Comparison of ENCODE assay signal across 25 mouse cellular contexts in the genomic region with DNA sequence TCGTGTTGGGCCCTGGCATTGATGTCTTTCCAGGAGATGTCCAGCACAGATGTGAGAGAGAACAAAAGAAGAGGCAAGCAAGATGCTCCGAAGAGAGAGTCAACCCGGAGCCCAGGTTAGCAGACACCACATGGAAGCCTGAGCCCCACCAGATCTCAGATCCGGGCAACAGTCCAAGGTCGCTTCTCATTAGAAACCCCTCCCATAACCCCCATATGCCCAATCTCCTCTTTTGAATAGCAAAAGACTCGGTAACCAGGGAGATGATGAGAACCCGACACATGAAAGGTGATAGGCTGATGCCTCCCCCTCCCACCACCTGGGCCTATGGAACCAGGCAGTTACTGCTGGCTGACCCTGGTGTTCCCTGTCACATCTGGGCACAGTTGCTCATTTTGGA.
DNase-seq lines count a peak whose midpoint lies in the region; ATAC-seq and TF ChIP-seq lines count a peak whose summit lies in the region.
"Had no signal": no experiment of that assay in that cellular context is flagged by ENCODE, and none has a peak within 500 bp of the region (broad histone marks: within the 10 kb centered on the region; RNA-seq: fewer than 3 reads in every experiment).

No protein-coding gene starts in this region.

- peaks cover 25% of the 10 kb centered on the region for H3K4me1 ChIP-seq in hindbrain, embryonic 13.5 days (replicated peaks)
- no peaks in the 10 kb centered on the region for H3K4me1 ChIP-seq in hindbrain, embryonic 16.5 days (ENCODE audit: control insufficient read depth, insufficient read depth, low read depth, low read length)
- H3K4me1 ChIP-seq in midbrain, postnatal 0 days (ENCODE audit: insufficient read depth, low read length): peaks cover 6% of the 10 kb centered on the region; the same call in 1 of the 2 replicates
- peaks cover 8% of the 10 kb centered on the region for H3K4me1 ChIP-seq in midbrain, embryonic 11.5 days (ENCODE audit: control insufficient read depth, insufficient read depth, low read length)
- H3K4me1 ChIP-seq: limb, embryonic 13.5 days; liver, embryonic 12.5 days had no signal

- no peaks in the 10 kb centered on the region for H3K36me3 ChIP-seq in hindbrain, embryonic 13.5 days
- H3K36me3 ChIP-seq in hindbrain, embryonic 16.5 days (ENCODE audit: control insufficient read depth, insufficient read depth, low read length): no peaks in the 10 kb centered on the region
- H3K36me3 ChIP-seq in midbrain, postnatal 0 days (ENCODE audit: insufficient read depth, low read length): no peaks in the 10 kb centered on the region
- no peaks in the 10 kb centered on the region for H3K36me3 ChIP-seq in midbrain, embryonic 11.5 days (ENCODE audit: control insufficient read depth, insufficient read depth, low read length)
- H3K36me3 ChIP-seq: limb, embryonic 13.5 days; liver, embryonic 12.5 days had no signal

- H3K9ac ChIP-seq in hindbrain, embryonic 13.5 days: no peak overlapping the region
- H3K9ac ChIP-seq in hindbrain, embryonic 16.5 days (ENCODE audit: low read depth, low read length): no peak overlapping the region
- H3K9ac ChIP-seq in midbrain, postnatal 0 days (replicated peaks; ENCODE audit: low read length, poor library complexity, severe bottlenecking): no peak overlapping the region
- H3K9ac ChIP-seq in midbrain, embryonic 11.5 days (ENCODE audit: low read length): no peak overlapping the region
- H3K9ac ChIP-seq: limb, embryonic 13.5 days; liver, embryonic 12.5 days had no signal

- H3K4me3 ChIP-seq in hindbrain, embryonic 13.5 days: no peak overlapping the region
- H3K4me3 ChIP-seq in hindbrain, embryonic 16.5 days (ENCODE audit: low read length): no peak overlapping the region
- no peak overlapping the region for H3K4me3 ChIP-seq in midbrain, postnatal 0 days (ENCODE audit: low read depth, low read length)
- H3K4me3 ChIP-seq in midbrain, embryonic 11.5 days (ENCODE audit: low read depth, low read length): no peak overlapping the region
- H3K4me3 ChIP-seq: heart, adult 2 months; limb, embryonic 13.5 days; liver, embryonic 12.5 days had no signal

- TF ChIP-seq CTCF in midbrain, postnatal 0 days (IDR thresholded peaks at IDR 0.05): no peak
- TF ChIP-seq CTCF in brain, embryonic 14.5 days (IDR thresholded peaks at IDR 0.05; ENCODE audit: borderline replicate concordance, extremely low read depth, insufficient read depth, insufficient read length): no peak

- H3K27ac ChIP-seq in hindbrain, embryonic 13.5 days: peak overlapping the region; percentile 58
- no peak overlapping the region for H3K27ac ChIP-seq in hindbrain, embryonic 16.5 days (ENCODE audit: low read depth, low read length)
- H3K27ac ChIP-seq in midbrain, postnatal 0 days (ENCODE audit: low read depth, low read length): no peak overlapping the region
- H3K27ac ChIP-seq in midbrain, embryonic 11.5 days (ENCODE audit: low read depth, low read length): no peak overlapping the region
- H3K27ac ChIP-seq: heart, adult 2 months; limb, embryonic 13.5 days; liver, embryonic 12.5 days had no signal

- no peak for TF ChIP-seq POLR2A in brain, embryonic 14.5 days (IDR thresholded peaks at IDR 0.05; ENCODE audit: borderline replicate concordance, extremely low read depth, insufficient read depth, insufficient read length, poor library complexity, severe bottlenecking)

- no peak for ATAC-seq in hindbrain, embryonic 13.5 days (ENCODE audit: low FRiP score)
- ATAC-seq in hindbrain, embryonic 16.5 days: no peak
- ATAC-seq in midbrain, postnatal 0 days (ENCODE audit: low FRiP score): no peak
- no peak for ATAC-seq in midbrain, embryonic 11.5 days (ENCODE audit: low FRiP score)
- ATAC-seq: activated CD4-positive, CD25-positive, alpha-beta regulatory T cell, adult 4 months; intestine, postnatal 0 days; liver, embryonic 12.5 days; Patski had no signal

- WGBS in hindbrain, embryonic 13.5 days: 62% methylated on average over 7 of the region's 7 CpGs
- 43% methylated on average over 7 of the region's 7 CpGs for WGBS in hindbrain, embryonic 16.5 days
- 43% methylated on average over 7 of the region's 7 CpGs for WGBS in midbrain, postnatal 0 days
- 82% methylated on average over 7 of the region's 7 CpGs for WGBS in midbrain, embryonic 11.5 days

- H3K27me3 ChIP-seq in hindbrain, embryonic 13.5 days: 0 out of 2 replicates have a peak, but pooled peaks cover 4% of the 10 kb centered on the region
- H3K27me3 ChIP-seq in hindbrain, embryonic 16.5 days (replicated peaks; ENCODE audit: control insufficient read depth, insufficient read depth, low read length): no peaks in the 10 kb centered on the region
- H3K27me3 ChIP-seq in midbrain, postnatal 0 days (ENCODE audit: insufficient read depth, low read length): no peaks in the 10 kb centered on the region
- no peaks in the 10 kb centered on the region for H3K27me3 ChIP-seq in midbrain, embryonic 11.5 days (ENCODE audit: control insufficient read depth, insufficient read depth, low read length)
- H3K27me3 ChIP-seq: limb, embryonic 13.5 days; liver, embryonic 12.5 days had no signal

- peak; percentile 75 to 77 for DNase-seq in cerebellum, postnatal 10 days
- no peak for DNase-seq in cerebellum, adult 9-11 months
- DNase-seq in midbrain, postnatal 0 days (ENCODE audit: low spot score): peak; percentile 71
- no peak for DNase-seq in midbrain, embryonic 11.5 days (ENCODE audit: low spot score, missing footprints)
- DNase-seq in brain, embryonic 14.5 days (ENCODE audit: low read depth): peak; percentile 84
- DNase-seq in embryo, embryonic 9.5 days (ENCODE audit: extremely low spot score): no peak
- DNase-seq: adrenal gland, adult 8-10 months; cerebellum, adult 18-20 months; cerebellum, postnatal 36 days; embryo, embryonic 11 days; gastrocnemius, postnatal 36 days; heart, adult 2 months; kidney, postnatal 25 days; layer of hippocampus, postnatal 36 days; lung, adult 18-20 months; lung, postnatal 14 days; right cerebral cortex, postnatal 25 days; spleen, adult 18-20 months had no signal

- no peaks in the 10 kb centered on the region for H3K9me3 ChIP-seq in hindbrain, embryonic 13.5 days
- no peaks in the 10 kb centered on the region for H3K9me3 ChIP-seq in hindbrain, embryonic 16.5 days (ENCODE audit: control insufficient read depth, low read length)
- no peaks in the 10 kb centered on the region for H3K9me3 ChIP-seq in midbrain, postnatal 0 days (ENCODE audit: low read length)
- H3K9me3 ChIP-seq in midbrain, embryonic 11.5 days (ENCODE audit: control insufficient read depth, low read length): no peaks in the 10 kb centered on the region
- H3K9me3 ChIP-seq: limb, embryonic 13.5 days; liver, embryonic 12.5 days had no signal

- H3K4me2 ChIP-seq in hindbrain, embryonic 13.5 days: no peak overlapping the region
- no peak overlapping the region for H3K4me2 ChIP-seq in hindbrain, embryonic 16.5 days (ENCODE audit: low read length)
- H3K4me2 ChIP-seq in midbrain, postnatal 0 days (ENCODE audit: low read depth, low read length, poor library complexity, severe bottlenecking): no peak overlapping the region
- no peak overlapping the region for H3K4me2 ChIP-seq in midbrain, embryonic 11.5 days
- H3K4me2 ChIP-seq: limb, embryonic 13.5 days; liver, embryonic 12.5 days had no signal

Comparison
In these comparisons a context has a peak if more than half of its experiments do, and no peak if none do; other contexts are left out.
1. DNase-seq: peak in cerebellum, postnatal 10 days (2 of 2), midbrain, postnatal 0 days (single experiment) and brain, embryonic 14.5 days (single experiment); none in cerebellum, adult 9-11 months (single experiment), midbrain, embryonic 11.5 days (single experiment) and embryo, embryonic 9.5 days (single experiment).